Mouse (Mus musculus) heart, adult 18-20 months (tissue): ENCODE measurements at regions not wholly inside any gene's neighbourhood (a gene's known extent, or its start where the extent isn't known, plus 50 kb on each side); places are given as distances from the start of the nearest gene placed in this dataset.

Experiments used
- DNase-seq, 2 experiments: peaks; one replicate each; pipeline ENCODE4 v3.0.0; 2021 to 2022; ENCODE audit warnings: mixed read lengths in 1 of 2

GRCm38 (mm10) chr6:93393551-93393950 lies 450.3 kb upstream of the Adamts9 start:
- DNase-seq, result peak; percentile 16 to 22

DNA sequence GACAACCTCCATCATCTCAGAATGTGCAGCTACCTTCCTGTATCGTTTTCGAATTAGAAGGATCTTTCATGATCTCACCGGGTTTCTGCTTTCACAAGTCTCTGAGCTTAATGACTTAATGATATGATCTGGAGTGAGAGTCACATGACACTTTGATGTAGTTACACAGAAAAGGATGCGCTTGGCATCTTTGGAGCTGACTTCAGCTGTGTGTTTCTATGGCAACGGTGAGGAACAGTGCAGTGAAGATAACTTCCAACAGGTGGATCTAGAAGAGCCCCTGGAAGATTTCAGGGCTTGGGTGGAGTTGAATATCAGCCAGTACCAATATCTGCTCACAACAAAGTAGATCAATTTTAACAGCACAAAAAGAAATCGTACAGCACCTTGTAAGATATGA lies 449.1 kb upstream of the Adamts9 start:
- DNase-seq, result no peak

DNA sequence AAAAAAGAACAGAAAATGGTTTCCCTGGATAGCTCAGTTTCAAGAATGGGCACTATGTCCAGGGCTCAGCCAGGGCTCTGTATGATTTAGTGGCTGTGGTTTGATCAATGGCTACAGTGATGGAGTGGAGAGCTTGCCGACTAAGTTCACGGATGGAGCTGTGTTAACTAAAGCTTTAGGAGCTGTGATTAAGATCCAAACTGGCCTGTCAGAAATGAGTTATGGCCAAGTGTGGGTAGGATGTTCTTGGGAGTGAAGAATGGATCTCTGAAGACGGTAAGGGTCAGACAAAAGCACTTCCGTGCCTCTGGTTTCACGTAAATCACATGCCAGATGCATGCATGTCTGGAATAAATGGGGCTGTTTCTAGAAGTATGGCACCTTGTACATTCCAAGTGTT lies 447.9 kb upstream of the Adamts9 start:
- DNase-seq, result no peak

GRCm38 (mm10) chr6:93371341-93371740 lies 428.0 kb upstream of the Adamts9 start:
- DNase-seq, result no peak

DNA sequence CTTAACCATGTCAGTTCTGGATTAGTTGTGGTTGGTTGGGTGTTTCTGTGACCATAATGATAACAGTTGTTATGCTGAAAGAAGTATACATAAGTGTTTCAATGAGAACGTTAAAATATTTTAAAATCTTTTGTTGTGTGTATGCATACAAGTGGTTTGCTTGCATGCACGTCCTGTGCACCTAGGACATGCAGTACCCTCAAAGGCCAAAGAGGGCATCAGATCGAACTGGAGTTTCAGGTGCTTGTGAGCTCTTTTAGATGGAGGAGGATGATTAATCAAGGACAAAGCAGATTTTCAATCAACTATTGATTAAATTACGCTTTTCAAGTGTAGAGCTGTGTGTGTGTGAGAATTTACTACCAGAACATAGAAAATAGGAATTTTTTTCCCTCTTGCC lies 420.6 kb upstream of the Adamts9 start:
- no peak for DNase-seq

- DNase-seq, result no peak
Observed at GRCm38 (mm10) chr6:93353353-93354125, 410.2 kb upstream of the Adamts9 start.

- no peak for DNase-seq
Observed at GRCm38 (mm10) chr6:93349936-93350700, 406.8 kb upstream of the Adamts9 start.

GRCm38 (mm10) chr6:93348141-93348540 lies 404.8 kb upstream of the Adamts9 start:
- no peak for DNase-seq

GRCm38 (mm10) chr6:93328683-93329082 lies 385.4 kb upstream of the Adamts9 start:
- DNase-seq, result no peak

DNA sequence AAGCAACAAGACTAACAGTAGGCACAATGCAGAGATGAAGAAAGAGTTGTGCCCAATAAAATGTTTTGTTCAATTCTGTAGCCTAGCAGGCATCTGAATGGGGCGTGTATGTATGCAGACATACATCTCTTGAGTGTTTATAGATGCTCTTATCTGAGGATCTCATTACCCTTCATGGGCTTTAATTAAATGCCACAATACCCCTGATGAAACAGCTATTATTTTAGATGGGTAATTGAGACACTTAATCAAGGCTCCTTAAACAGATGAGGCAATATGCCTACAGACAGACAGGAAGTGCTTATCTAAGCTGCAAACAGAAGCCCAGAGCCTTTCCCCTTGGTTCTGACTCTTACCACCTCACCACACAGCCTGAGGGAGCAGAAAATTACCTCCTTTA lies 384.6 kb upstream of the Adamts9 start:
- DNase-seq, result no peak

GRCm38 (mm10) chr6:93323881-93324280 lies 380.6 kb upstream of the Adamts9 start:
- peak; percentile 7 to 11 for DNase-seq

- DNase-seq, result peak; percentile 20 to 48
Observed at GRCm38 (mm10) chr6:93314625-93315024, 371.3 kb upstream of the Adamts9 start.

DNA sequence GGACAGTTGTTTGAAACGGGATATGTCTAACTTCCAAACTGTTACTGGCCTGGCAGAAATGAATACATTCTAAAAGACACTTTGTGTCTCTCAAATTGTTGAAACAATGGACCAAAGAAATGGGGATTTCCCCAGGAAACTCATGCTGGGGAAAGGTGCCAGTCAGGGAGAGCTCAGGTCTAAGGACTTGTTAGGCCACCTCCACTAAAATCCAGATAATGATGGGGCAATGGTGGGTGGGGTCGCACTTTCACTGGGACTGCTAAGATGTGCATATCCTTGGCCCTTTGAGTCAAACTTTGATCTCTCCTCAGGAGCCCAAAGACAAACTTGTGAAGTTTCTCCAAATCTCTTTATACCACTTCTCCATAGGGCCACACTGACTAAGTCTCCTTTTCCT lies 361.9 kb upstream of the Adamts9 start:
- no peak for DNase-seq

- no peak for DNase-seq
Observed at GRCm38 (mm10) chr6:93297975-93298374, 354.7 kb upstream of the Adamts9 start.

- DNase-seq, result no peak
Observed at GRCm38 (mm10) chr6:93291711-93292110, 348.4 kb upstream of the Adamts9 start.

- peak in 1 of 2 experiments; percentile 58 for DNase-seq
Observed at GRCm38 (mm10) chr6:93288421-93288820, 345.1 kb upstream of the Adamts9 start.

DNA sequence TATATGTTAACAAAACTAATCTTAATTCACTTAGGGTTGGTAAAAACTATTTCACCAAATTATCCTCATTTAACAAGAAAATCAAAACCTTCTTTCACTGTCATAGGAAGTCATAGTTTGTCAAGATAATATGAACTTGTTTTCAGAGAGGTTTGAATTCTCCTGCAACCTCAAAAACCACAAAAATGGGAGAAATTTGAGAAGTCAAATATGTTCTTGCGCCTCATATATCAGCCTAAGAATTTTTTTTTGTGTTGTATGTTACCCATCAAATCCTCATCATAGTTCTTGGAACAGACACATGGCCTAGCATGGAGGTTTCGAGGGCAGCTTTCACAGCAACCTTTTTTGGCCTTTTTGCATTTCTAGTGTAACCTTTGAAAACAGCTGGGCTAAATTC lies 342.5 kb upstream of the Adamts9 start:
- DNase-seq, result no peak

GRCm38 (mm10) chr6:93281530-93281929 lies 338.2 kb upstream of the Adamts9 start:
- no peak for DNase-seq

- DNase-seq, result peak; percentile 60 to 83
Observed at GRCm38 (mm10) chr6:93273917-93274513, 330.7 kb upstream of the Adamts9 start.

GRCm38 (mm10) chr6:93272206-93272605 lies 328.9 kb upstream of the Adamts9 start:
- peak in 1 of 2 experiments; percentile 26 for DNase-seq

- DNase-seq, result no peak
Observed at GRCm38 (mm10) chr6:93266826-93267225, 323.5 kb upstream of the Adamts9 start.

- DNase-seq, result no peak
Observed at GRCm38 (mm10) chr6:93265164-93265563, 321.9 kb upstream of the Adamts9 start.

DNA sequence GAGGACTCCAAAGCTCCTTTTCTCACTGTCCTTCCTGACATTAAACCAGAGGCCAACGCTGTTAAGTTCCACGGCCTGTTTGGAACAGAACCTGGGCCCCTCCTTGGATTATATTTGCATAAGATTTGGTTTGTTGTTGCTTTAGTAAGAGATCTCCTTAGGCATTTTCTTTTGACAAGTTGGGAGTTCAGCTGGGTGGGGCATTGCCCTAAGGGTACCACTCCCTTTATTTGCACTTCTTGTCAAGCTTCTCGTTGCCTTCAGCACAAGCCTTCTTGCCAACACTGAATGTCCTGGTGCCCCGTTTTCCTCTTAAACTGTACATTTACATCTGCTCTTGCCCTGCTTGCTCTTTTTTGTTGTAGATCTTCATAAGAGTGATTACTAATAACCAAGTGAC lies 317.5 kb upstream of the Adamts9 start:
- DNase-seq, result no peak
